Mouse (Mus musculus): ENCODE results near the gene Tbc1d12. TPM values are rescaled to one million over a fixed set of nuclear protein-coding genes. Genes with fewer than 3 reads are reported as not detected.
"Not testable (repeated sequence)": the region's sequence is repeated elsewhere in the genome, so short reads cannot be mapped to it uniquely, and the experiment has no call there.

Gene Tbc1d12
- polyA plus RNA-seq, 1 experiment from 2014 or later: 3.8 TPM

DNA sequence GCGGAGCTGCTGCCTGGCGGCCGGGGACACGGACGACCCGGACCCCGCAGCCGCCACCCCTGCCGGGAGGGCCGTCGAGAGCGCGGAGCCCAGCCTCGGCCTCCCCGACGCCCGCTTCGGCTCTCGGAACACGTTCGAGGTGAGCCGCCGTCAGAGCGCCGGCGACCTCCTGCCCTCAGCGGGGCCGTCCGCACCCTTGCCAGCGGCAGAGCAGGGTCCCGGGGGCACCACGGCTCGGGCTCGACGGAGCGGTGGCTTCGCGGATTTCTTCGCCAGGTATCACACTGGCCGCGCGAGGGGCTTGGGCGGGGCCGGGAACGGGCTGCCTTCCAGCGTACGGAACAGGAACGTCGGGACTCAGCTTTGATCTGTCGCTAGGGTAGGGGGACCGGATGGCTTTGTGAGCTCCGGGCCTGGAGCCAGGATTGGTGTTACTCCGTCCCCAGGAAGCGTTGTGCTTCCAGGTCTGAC is 827 bp downstream of the Tbc1d12 start:
- Histone ChIP-seq H3K9ac (peak overlapping the region; percentile 85), H3K36me3 (ENCODE audit: poor library complexity, severe bottlenecking) (no peaks in the 10 kb centered on the region), H3K4me1 (peaks cover 15% of the 10 kb centered on the region), H3K4me3 (peak overlapping the region; percentile 82), H3K27ac (peak overlapping the region; percentile 88), H3K4me2 (peak overlapping the region; percentile 64), H3K9me3 (replicated peaks) (no peaks in the 10 kb centered on the region), H3K27me3 (no peaks in the 10 kb centered on the region)
- under 1% methylated on average over 47 of the region's 54 CpGs for WGBS
- ATAC-seq: peak; percentile 59

DNA sequence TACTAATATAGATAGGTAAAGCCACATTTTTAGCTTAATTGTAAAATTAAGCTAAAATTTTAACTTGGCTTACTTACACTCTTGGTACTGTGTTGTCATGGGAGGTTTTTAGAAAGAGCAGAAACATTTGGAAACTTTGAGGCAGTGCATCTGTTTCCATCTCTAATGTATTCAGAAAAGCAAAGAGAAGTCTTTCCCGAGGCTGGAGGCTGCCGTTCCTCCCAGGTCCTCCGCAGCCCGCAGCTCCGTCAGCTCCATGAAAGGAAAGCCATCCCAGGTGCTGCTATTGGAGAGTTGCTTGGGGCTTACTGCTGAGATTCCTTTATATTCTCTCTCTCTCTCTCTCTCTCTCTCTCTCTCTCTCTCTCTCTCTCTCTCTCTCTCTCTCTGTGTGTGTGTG is 8.4 kb downstream of the Tbc1d12 start:
- H3K27me3 ChIP-seq: no peaks in the 10 kb centered on the region
- no peak overlapping the region for H3K4me2 ChIP-seq
- no peak overlapping the region for H3K9ac ChIP-seq
- no peaks in the 10 kb centered on the region for H3K9me3 ChIP-seq (replicated peaks)
- ATAC-seq: no peak
- H3K4me3 ChIP-seq: no peak overlapping the region
- 0 out of 2 replicates have a peak, but pooled peaks cover 3% of the 10 kb centered on the region for H3K4me1 ChIP-seq
- 52% methylated on average over 5 of the region's 5 CpGs for WGBS
- no peaks in the 10 kb centered on the region for H3K36me3 ChIP-seq (ENCODE audit: poor library complexity, severe bottlenecking)
- no peak overlapping the region for H3K27ac ChIP-seq

DNA sequence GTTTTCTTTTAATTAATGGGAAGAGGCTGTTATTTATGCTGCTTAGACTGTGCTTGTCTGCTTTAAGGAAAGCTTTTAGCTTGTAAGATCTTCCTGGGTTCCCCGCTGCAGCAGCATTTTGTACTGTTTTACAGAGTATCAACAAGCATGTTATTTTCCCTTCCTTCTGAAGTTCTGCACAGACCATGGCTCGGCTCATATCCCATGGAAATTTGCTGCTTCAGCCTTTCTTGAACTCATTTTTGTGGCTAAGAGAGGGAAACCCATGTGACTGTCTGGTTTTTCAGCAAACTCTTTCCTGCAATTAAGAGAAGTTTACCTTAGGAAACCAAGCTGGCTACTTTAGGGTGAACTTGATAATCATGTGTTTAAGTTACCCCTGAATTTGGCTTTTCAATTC is 10.0 kb downstream of the Tbc1d12 start:
- Histone ChIP-seq H3K4me2 (no peak overlapping the region), H3K36me3 (ENCODE audit: poor library complexity, severe bottlenecking) (no peaks in the 10 kb centered on the region), H3K9ac (no peak overlapping the region), H3K27ac (no peak overlapping the region), H3K9me3 (replicated peaks) (no peaks in the 10 kb centered on the region), H3K4me3 (no peak overlapping the region), H3K27me3 (no peaks in the 10 kb centered on the region), H3K4me1 (no peaks in the 10 kb centered on the region)
- no peak for ATAC-seq
- 92% methylated on average over 2 of the region's 2 CpGs for WGBS

DNA sequence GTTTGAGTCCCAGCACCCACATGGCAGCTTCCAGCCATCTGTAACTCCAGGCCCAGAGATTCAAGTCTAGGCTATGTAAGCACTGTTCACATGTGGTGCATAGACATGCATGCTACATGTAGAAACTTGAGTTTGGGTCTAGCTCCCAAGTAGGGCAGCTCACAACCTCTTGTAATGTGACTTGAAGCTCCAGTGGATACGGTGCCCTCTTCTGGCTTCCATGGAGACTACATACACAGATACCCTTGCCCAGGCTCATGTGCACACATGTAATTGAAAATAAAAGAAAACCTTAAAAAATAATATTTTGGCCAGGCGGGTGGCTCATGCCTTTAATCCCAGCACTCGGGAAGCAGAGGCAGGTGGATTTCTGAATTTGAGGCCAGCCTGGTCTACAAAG is 21.8 kb downstream of the Tbc1d12 start:
- Histone ChIP-seq H3K4me1 (peaks cover 7% of the 10 kb centered on the region; the same call in 1 of the 2 replicates), H3K27me3 (no peaks in the 10 kb centered on the region), H3K4me3 (no peak overlapping the region), H3K9ac (no peak overlapping the region), H3K9me3 (replicated peaks) (no peaks in the 10 kb centered on the region), H3K27ac (no peak overlapping the region), H3K4me2 (no peak overlapping the region), H3K36me3 (ENCODE audit: poor library complexity, severe bottlenecking) (no peaks in the 10 kb centered on the region)
- WGBS: 93% methylated on average over 3 of the region's 3 CpGs
- no peak for ATAC-seq

DNA sequence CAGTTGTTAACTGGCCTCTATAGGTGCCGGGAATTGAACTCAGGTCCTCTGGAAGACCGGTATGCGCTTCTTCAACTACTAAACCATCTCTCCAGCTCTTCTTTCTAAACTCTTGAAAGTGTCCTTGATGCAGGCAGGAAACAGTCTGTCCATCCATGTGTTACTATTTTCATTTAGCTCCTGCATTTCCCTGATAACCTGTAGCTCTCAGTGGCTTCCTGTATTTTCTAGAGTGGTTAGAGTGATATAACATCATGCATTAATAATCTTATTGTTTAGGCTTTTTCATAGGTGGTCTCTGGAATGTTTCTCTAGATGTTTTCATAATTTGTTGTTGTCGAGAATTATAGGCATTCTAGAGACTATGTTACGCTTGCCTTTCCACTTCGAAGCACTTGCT is 26.1 kb downstream of the Tbc1d12 start:
- Histone ChIP-seq H3K4me1 (no peaks in the 10 kb centered on the region), H3K27me3 (no peaks in the 10 kb centered on the region), H3K4me2 (no peak overlapping the region), H3K36me3 (ENCODE audit: poor library complexity, severe bottlenecking) (no peaks in the 10 kb centered on the region), H3K9ac (no peak overlapping the region), H3K9me3 (replicated peaks) (no peaks in the 10 kb centered on the region), H3K27ac (no peak overlapping the region), H3K4me3 (no peak overlapping the region)
- 96% methylated on average over 6 of the region's 6 CpGs for WGBS
- no peak for ATAC-seq

DNA sequence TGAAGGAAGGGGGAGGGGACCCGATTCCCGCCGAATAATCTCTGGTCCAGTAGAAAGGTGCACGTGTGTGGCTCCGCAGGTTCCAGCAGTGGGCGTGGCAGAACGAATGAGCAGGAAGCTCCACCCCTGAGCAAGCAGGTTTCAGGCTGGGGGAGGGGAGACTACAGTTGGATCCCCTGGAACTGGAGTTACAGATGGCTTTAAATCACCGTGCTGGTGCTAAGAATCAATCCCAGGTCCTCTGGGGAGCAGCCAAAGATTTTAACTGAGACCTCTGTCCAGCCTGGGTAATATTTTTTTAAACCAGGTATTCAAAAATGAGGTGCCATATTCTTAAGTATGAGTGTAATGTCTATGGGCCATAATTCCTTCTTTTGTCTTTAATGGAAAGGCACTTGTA is 38.4 kb downstream of the Tbc1d12 start:
- not testable (repeated sequence) for H3K27ac ChIP-seq; H3K4me3 ChIP-seq; H3K9ac ChIP-seq; H3K4me2 ChIP-seq; H3K27me3 ChIP-seq; ATAC-seq; H3K36me3 ChIP-seq (ENCODE audit: poor library complexity, severe bottlenecking); H3K4me1 ChIP-seq; H3K9me3 ChIP-seq (replicated peaks)
- 91% methylated on average over 3 of the region's 8 CpGs for WGBS

DNA sequence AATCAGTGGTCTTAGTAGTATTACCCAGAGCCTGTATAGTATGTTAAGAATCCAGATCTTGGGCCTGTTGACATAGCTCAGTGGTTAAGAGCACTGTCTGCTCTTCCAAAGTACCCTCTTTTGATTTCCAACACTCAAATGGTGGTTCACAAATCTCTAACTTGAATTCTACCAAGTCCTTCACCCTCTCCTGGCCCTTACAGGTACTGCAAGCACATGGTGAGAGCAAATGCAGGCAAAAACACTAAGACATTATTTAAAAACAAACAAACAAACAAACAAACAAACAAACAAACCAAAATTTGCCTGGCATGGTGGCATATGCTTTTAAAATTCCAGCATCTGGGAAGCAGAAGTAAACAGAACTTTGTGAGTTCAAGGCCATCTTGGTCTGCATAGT is 43.9 kb downstream of the Tbc1d12 start:
- no peaks in the 10 kb centered on the region for H3K4me1 ChIP-seq
- H3K4me2 ChIP-seq: no peak overlapping the region
- H3K36me3 ChIP-seq (ENCODE audit: poor library complexity, severe bottlenecking): 0 out of 2 replicates have a peak, but pooled peaks cover 8% of the 10 kb centered on the region
- H3K27me3 ChIP-seq: no peaks in the 10 kb centered on the region
- no peak overlapping the region for H3K27ac ChIP-seq
- no peak overlapping the region for H3K4me3 ChIP-seq
- no peaks in the 10 kb centered on the region for H3K9me3 ChIP-seq (replicated peaks)
- no peak for ATAC-seq
- no peak overlapping the region for H3K9ac ChIP-seq

DNA sequence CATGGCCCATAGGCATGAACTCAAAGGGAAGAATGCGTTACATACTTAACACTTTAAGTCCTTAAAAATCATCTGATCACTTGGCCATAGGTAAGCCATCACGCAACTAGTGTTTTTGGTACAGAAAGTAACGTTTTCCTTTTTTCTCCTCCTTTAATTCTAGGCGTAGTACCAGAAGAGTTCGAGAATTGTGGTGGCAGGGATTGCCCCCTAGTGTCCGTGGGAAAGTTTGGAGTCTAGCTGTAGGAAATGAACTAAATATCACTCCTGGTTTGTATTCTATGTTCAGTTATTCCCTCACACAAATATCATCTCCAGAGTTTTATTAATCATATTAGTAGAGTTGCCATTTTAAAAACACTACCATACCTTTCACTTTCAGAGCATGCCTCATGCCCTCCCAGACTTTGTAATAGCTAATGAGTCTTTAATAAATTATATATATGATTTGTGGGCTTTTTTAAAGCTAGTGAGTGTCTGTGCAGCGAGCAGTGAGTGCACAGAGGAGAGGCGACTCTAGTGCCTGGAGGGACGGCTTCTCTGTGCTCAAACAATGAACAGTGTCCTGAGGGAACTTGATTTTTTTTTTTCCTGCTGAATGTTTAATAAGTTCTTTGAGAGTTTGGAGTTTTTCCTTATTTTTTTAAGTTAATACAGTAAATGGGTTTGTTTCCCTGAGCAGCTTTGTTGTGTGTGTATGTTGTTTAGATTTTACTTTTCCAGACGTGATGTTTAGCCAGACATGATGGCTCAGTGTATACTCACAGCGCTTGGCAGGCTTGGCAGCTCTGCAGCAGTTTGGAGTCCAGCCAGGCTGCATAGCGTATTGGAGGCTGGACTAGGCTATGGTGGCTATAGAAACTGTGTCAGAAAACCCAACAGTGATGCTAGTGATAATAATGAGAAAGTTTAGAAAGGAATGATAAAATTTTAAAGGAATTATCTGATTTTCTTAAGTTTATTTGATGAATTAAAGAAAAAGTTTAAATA is 65.1 kb downstream of the Tbc1d12 start:
- WGBS: 65% methylated on average over 12 of the region's 12 CpGs
- no peaks in the 10 kb centered on the region for H3K9me3 ChIP-seq (replicated peaks)
- no peak overlapping the region for H3K27ac ChIP-seq
- ATAC-seq: peak; percentile 86
- H3K27me3 ChIP-seq: no peaks in the 10 kb centered on the region
- H3K36me3 ChIP-seq (ENCODE audit: poor library complexity, severe bottlenecking): 0 out of 2 replicates have a peak, but pooled peaks cover 9% of the 10 kb centered on the region
- H3K4me1 ChIP-seq: peaks cover 4% of the 10 kb centered on the region; the same call in 1 of the 2 replicates
- no peak overlapping the region for H3K9ac ChIP-seq
- no peak overlapping the region for H3K4me2 ChIP-seq
- no peak overlapping the region for H3K4me3 ChIP-seq

DNA sequence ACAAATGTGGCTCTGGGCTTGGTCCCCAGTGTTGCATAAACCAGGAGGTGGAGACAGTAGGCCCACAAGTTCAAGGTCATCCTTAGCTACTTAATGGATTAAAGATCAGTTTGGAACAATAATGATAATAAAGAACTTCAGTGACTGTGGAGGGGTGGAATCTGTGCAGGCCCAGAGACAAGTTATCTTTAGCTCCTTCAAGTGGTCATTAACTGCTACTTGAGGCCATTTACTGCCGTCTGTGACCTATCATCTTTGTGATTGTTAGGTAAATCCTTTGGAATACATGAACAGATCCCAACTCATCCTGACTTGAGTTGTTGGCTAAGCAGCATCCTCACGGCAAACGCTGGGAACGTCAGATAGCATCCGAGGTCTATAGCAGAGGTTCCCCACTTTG is 66.1 kb downstream of the Tbc1d12 start:
- Histone ChIP-seq H3K9me3 (replicated peaks) (no peaks in the 10 kb centered on the region), H3K36me3 (ENCODE audit: poor library complexity, severe bottlenecking) (0 out of 2 replicates have a peak, but pooled peaks cover 9% of the 10 kb centered on the region), H3K27ac (no peak overlapping the region), H3K4me3 (no peak overlapping the region), H3K4me1 (peaks cover 4% of the 10 kb centered on the region; the same call in 1 of the 2 replicates), H3K9ac (no peak overlapping the region), H3K27me3 (no peaks in the 10 kb centered on the region), H3K4me2 (no peak overlapping the region)
- 91% methylated on average over 5 of the region's 5 CpGs for WGBS
- ATAC-seq: no peak

DNA sequence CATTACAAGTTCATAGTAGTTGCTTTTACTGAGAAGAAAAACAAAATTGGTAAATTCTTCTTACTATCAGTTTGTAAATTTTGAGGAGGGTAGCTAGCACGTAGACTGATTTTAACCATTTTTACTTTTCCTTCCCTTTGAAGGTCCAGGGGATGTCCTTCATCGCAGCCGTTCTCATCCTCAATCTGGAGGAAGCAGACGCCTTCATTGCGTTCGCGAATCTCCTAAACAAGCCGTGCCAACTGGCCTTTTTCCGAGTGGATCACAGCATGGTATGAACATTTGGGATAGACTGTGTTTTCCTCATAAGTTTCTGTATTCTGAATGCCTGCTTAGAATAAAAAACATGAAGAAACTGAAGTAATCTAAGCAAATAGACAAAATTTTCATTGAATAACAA is 77.4 kb downstream of the Tbc1d12 start:
- WGBS: 92% methylated on average over 9 of the region's 9 CpGs
- no peaks in the 10 kb centered on the region for H3K27me3 ChIP-seq
- no peak overlapping the region for H3K4me3 ChIP-seq
- H3K9ac ChIP-seq: no peak overlapping the region
- no peaks in the 10 kb centered on the region for H3K4me1 ChIP-seq
- no peaks in the 10 kb centered on the region for H3K9me3 ChIP-seq (replicated peaks)
- no peak for ATAC-seq
- peaks cover 23% of the 10 kb centered on the region for H3K36me3 ChIP-seq (ENCODE audit: poor library complexity, severe bottlenecking)
- H3K4me2 ChIP-seq: no peak overlapping the region
- H3K27ac ChIP-seq: no peak overlapping the region

DNA sequence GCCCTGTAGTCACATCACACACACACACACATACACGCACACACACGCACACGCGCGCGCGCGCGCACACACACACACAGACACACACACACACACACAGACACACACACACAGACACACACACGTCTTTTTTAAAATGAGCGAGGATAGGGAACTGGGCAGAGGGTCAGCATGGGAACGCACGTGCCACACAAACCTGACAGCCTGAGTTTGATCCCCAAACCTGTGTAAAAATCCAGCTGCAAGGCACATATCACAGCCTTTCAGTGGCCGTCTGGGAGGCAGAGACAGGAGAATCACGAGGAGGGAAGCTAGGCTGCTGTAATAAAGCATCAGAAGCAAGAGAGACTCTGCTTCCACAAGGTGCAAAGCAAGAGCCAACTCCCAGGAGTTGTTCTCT is 78.5 kb downstream of the Tbc1d12 start:
- no peak overlapping the region for H3K4me2 ChIP-seq
- no peak overlapping the region for H3K27ac ChIP-seq
- H3K36me3 ChIP-seq (ENCODE audit: poor library complexity, severe bottlenecking): peaks cover 27% of the 10 kb centered on the region
- H3K9ac ChIP-seq: no peak overlapping the region
- 93% methylated on average over 15 of the region's 15 CpGs for WGBS
- no peaks in the 10 kb centered on the region for H3K27me3 ChIP-seq
- H3K9me3 ChIP-seq (replicated peaks): no peaks in the 10 kb centered on the region
- no peak overlapping the region for H3K4me3 ChIP-seq
- no peak for ATAC-seq
- H3K4me1 ChIP-seq: no peaks in the 10 kb centered on the region

DNA sequence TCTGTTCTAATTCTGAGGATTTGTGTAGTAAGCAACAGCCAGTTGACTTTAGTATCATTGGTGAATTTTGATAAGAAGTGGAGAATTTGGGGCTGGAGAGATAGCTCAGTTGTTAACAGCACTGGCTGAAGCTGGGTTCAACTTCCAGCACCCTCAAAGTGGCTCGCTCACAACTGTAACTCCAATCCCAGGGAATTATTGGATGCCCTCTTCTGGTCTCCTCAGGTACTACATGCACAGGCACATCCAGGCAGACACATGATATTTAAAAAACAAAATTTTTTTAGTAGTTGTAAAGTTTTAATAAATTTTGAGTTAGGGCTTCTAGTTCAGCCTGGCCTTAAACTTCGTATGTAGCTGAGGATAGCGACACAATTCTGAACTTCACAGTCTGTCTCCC is 79.3 kb downstream of the Tbc1d12 start:
- H3K9ac ChIP-seq: no peak overlapping the region
- no peak for ATAC-seq
- no peaks in the 10 kb centered on the region for H3K9me3 ChIP-seq (replicated peaks)
- H3K27me3 ChIP-seq: no peaks in the 10 kb centered on the region
- H3K4me1 ChIP-seq: no peaks in the 10 kb centered on the region
- H3K36me3 ChIP-seq (ENCODE audit: poor library complexity, severe bottlenecking): peaks cover 32% of the 10 kb centered on the region
- WGBS: 40% methylated on average over 3 of the region's 3 CpGs
- no peak overlapping the region for H3K4me2 ChIP-seq
- H3K4me3 ChIP-seq: no peak overlapping the region
- no peak overlapping the region for H3K27ac ChIP-seq
